Mouse (Mus musculus) midbrain, embryonic 10.5 days (tissue): ENCODE data around the gene Tbr1. TPM values are rescaled to one million over a fixed set of nuclear protein-coding genes. Genes with fewer than 3 reads are reported as not detected.

Source experiments
- DNase-seq: peaks from one replicate; pipeline ENCODE4 v3.0.0-alpha.2; 2017; ENCODE audit warnings: low spot score
- H3K27ac ChIP-seq: fragments of 300-500 bp; sonication (generic); replicated peaks from 2 replicates; pipeline ENCODE4 v1.5.1; 2016; ENCODE audit warnings: mild to moderate bottlenecking
- H3K27me3 ChIP-seq: fragments of 300-500 bp; sonication (generic); 2 replicates; pipeline ENCODE4 v1.6.1; 2016; ENCODE audit warnings: low read depth, mild to moderate bottlenecking; ENCODE audit not compliant: poor library complexity, severe bottlenecking
- H3K36me3 ChIP-seq: fragments of 300-500 bp; sonication (generic); 2 replicates; pipeline ENCODE4 v1.6.1; 2016; ENCODE audit warnings: mild to moderate bottlenecking, moderate library complexity
- H3K4me1 ChIP-seq: fragments of 300-500 bp; sonication (generic); 2 replicates; pipeline ENCODE4 v1.6.1; 2016
- H3K4me3 ChIP-seq: fragments of 300-500 bp; sonication (generic); 2 replicates; pipeline ENCODE4 v1.5.1; 2016; ENCODE audit warnings: mild to moderate bottlenecking, moderate library complexity
- H3K9me3 ChIP-seq: fragments of 300-500 bp; sonication (generic); replicated peaks from 2 replicates; pipeline ENCODE4 v1.6.1; 2016; ENCODE audit warnings: mild to moderate bottlenecking
- WGBS: fragments of 180-500 bp; shearing (Covaris S2); methylation state at CpG from one replicate; pipeline ENCODE4 v1.1.7; 2016; 5-methylcytosine and 5-hydroxymethylcytosine counted together
- polyA plus RNA-seq: library from polyadenylated mRNA; unstranded; fragments of >200 nt; fragmentation: Nextera tagmentation; extraction: Ambion mirVana; gene quantifications from 2 replicates; pipeline ENCODE4 v1.2.1, GENCODE M21; 2016

Gene Tbr1
- polyA plus RNA-seq, 1 experiment from 2014 or later: 0.23 TPM

DNA sequence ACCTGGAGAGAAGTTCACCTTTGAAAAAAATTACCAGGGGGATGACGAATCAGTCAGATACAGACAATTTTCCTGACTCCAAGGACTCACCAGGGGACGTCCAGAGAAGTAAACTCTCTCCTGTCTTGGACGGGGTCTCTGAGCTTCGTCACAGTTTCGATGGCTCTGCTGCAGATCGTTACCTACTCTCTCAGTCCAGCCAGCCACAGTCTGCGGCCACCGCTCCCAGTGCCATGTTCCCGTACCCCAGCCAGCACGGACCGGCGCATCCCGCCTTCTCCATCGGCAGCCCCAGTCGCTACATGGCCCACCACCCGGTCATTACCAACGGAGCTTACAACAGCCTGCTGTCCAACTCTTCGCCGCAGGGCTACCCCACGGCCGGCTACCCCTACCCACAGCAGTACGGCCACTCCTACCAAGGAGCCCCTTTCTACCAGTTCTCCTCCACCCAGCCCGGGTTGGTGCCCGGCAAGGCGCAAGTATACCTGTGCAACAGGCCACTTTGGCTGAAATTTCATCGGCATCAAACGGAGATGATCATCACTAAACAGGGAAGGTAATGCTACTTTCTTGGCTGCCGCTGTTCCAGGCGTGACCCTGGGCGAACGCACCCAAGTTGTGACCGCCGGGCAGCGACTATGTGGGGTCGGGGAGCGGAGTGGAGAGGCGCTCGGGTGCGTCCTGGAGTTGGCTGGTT, 2.3 kb downstream of the Tbr1 start:
- WGBS: under 1% methylated on average over 39 of the region's 39 CpGs
- peak; percentile 65 for DNase-seq
- Histone ChIP-seq H3K4me1 (peaks cover 25% of the 10 kb centered on the region), H3K9me3 (no peaks in the 10 kb centered on the region), H3K36me3 (no peaks in the 10 kb centered on the region), H3K27me3 (peaks cover 95% of the 10 kb centered on the region), H3K27ac (no peak overlapping the region), H3K4me3 (peak overlapping the region; percentile 26; the same call in 1 of the 2 replicates)

DNA sequence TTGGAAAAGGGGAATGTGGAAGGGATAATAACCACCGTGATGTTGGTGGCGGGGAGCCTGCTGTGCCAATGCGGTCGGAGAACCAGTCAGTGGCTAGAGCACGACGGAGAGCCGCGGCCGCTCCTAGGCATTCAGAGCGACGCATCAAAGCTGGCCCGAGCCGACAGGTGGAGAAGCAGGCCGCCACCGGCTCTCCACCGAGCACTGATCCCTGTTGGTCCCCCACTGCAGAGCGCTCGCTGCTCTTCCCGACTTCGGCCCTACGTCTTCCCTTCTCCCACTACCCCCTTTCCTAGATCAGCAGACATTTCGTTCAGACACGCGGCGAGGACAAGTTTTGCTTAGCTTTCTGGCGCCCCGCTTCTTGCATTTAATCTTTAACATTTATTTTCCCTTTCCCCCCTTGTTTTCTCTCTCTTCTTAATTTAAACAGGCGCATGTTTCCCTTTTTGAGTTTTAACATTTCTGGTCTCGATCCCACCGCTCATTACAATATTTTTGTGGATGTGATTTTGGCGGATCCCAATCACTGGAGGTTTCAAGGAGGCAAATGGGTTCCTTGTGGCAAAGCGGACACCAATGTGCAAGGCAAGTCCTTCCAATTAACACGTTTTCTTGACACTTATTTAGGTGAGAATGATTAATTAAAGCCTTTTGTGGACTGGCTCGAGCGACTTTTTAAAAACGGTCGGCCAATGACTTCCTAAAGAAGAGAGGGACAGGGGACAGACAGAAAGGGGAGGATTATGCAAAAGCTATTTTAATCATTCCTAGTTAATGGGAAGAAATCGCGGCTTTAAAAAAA, 3.0 kb downstream of the Tbr1 start:
- H3K9me3 ChIP-seq: no peaks in the 10 kb centered on the region
- WGBS: under 1% methylated on average over 39 of the region's 39 CpGs
- no peak overlapping the region for H3K27ac ChIP-seq
- no peaks in the 10 kb centered on the region for H3K36me3 ChIP-seq
- peak overlapping the region; percentile 26; the same call in 1 of the 2 replicates for H3K4me3 ChIP-seq
- H3K27me3 ChIP-seq: peaks cover 100% of the 10 kb centered on the region
- peaks cover 25% of the 10 kb centered on the region for H3K4me1 ChIP-seq
- no peak for DNase-seq

DNA sequence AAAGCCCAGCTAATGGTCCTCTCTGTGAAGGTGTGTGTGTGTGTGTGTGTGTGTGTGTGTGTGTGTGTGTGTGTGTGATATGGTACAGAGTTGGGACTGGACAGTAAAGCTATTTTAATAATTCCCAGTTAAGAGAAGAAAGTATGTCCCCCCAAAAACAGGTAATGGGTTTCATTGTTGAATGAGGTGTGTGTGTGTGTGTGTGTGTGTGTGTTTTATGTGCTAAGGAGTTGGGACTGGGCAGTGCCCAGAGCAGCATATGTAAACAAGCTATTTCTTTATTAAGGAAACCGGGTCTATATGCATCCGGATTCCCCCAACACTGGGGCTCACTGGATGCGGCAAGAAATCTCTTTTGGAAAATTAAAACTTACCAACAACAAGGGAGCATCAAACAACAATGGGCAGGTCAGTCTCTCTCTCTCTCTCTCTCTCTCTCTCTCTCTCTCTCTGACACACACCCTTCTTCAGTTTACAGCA, 3.7 kb downstream of the Tbr1 start:
- Histone ChIP-seq H3K4me3 (no peak overlapping the region), H3K27ac (no peak overlapping the region), H3K4me1 (peaks cover 27% of the 10 kb centered on the region), H3K36me3 (no peaks in the 10 kb centered on the region), H3K27me3 (peaks cover 100% of the 10 kb centered on the region), H3K9me3 (no peaks in the 10 kb centered on the region)
- WGBS: 4% methylated on average over 3 of the region's 3 CpGs
- DNase-seq: no peak

GRCm38 (mm10) chr2:61807151-61807550, 4.4 kb downstream of the Tbr1 start:
- peak overlapping the region; percentile 20; the same call in 1 of the 2 replicates for H3K4me3 ChIP-seq
- no peak overlapping the region for H3K27ac ChIP-seq
- DNase-seq: peak; percentile 76

GRCm38 (mm10) chr2:61807781-61808180, 5.1 kb downstream of the Tbr1 start:
- Histone ChIP-seq H3K27ac (no peak overlapping the region), H3K27me3 (peaks cover 100% of the 10 kb centered on the region), H3K4me1 (peaks cover 35% of the 10 kb centered on the region), H3K9me3 (no peaks in the 10 kb centered on the region), H3K36me3 (no peaks in the 10 kb centered on the region), H3K4me3 (no peak overlapping the region)
- DNase-seq: no peak
- WGBS: 13% methylated on average over 2 of the region's 2 CpGs

More at GRCm38 (mm10) chr2:61807151-61807550, 4.4 kb downstream of the Tbr1 start:
- Histone ChIP-seq H3K4me1 (peaks cover 35% of the 10 kb centered on the region), H3K9me3 (no peaks in the 10 kb centered on the region), H3K27me3 (peaks cover 100% of the 10 kb centered on the region), H3K36me3 (no peaks in the 10 kb centered on the region)
- WGBS: under 1% methylated on average over 22 of the region's 22 CpGs

- under 1% methylated on average over 6 of the region's 6 CpGs for WGBS
- H3K9me3 ChIP-seq: no peaks in the 10 kb centered on the region
- H3K4me3 ChIP-seq: no peak overlapping the region
- peaks cover 27% of the 10 kb centered on the region for H3K4me1 ChIP-seq
- no peak overlapping the region for H3K27ac ChIP-seq
- peaks cover 100% of the 10 kb centered on the region for H3K27me3 ChIP-seq
- DNase-seq: peak; percentile 47
- H3K36me3 ChIP-seq: no peaks in the 10 kb centered on the region
Measured at GRCm38 (mm10) chr2:61808776-61809175, 6.0 kb downstream of the Tbr1 start.

- Histone ChIP-seq H3K27ac (no peak overlapping the region), H3K4me3 (no peak overlapping the region), H3K36me3 (no peaks in the 10 kb centered on the region), H3K27me3 (peaks cover 100% of the 10 kb centered on the region), H3K4me1 (peaks cover 27% of the 10 kb centered on the region), H3K9me3 (no peaks in the 10 kb centered on the region)
- peak; percentile 15 for DNase-seq
- 6% methylated on average over 1 of the region's 1 CpGs for WGBS
Measured at GRCm38 (mm10) chr2:61809381-61809780, 6.7 kb downstream of the Tbr1 start.

- WGBS: 16% methylated on average over 4 of the region's 4 CpGs
- H3K36me3 ChIP-seq: no peaks in the 10 kb centered on the region
- no peaks in the 10 kb centered on the region for H3K9me3 ChIP-seq
- H3K27me3 ChIP-seq: peaks cover 100% of the 10 kb centered on the region
- H3K4me1 ChIP-seq: peaks cover 30% of the 10 kb centered on the region
- H3K27ac ChIP-seq: no peak overlapping the region
- DNase-seq: no peak
- H3K4me3 ChIP-seq: no peak overlapping the region
Measured at GRCm38 (mm10) chr2:61810751-61811150, 8.0 kb downstream of the Tbr1 start.

DNA sequence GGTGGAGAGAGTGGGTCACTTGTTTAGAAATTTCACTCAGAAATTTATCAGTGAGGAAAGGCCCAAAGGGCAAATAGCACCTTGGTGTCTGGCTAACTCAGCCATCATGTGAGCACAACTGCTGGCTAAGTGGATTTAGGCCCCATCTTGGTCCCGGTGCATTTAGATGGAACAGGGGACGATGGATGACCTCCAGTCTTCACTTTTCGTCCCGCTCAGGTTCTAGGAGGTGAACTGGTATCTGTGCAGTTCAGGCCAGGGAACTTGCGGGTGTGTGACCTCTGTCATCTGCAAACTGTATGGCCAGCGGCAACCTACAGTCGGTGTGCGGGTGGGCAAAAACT, 8.4 kb downstream of the Tbr1 start:
- peak; percentile 75 for DNase-seq
- peak overlapping the region; percentile 59 for H3K4me3 ChIP-seq
- WGBS: 1% methylated on average over 8 of the region's 8 CpGs
- H3K27ac ChIP-seq: no peak overlapping the region
- H3K36me3 ChIP-seq: no peaks in the 10 kb centered on the region
- H3K27me3 ChIP-seq: peaks cover 100% of the 10 kb centered on the region
- peaks cover 33% of the 10 kb centered on the region for H3K4me1 ChIP-seq
- no peaks in the 10 kb centered on the region for H3K9me3 ChIP-seq

DNA sequence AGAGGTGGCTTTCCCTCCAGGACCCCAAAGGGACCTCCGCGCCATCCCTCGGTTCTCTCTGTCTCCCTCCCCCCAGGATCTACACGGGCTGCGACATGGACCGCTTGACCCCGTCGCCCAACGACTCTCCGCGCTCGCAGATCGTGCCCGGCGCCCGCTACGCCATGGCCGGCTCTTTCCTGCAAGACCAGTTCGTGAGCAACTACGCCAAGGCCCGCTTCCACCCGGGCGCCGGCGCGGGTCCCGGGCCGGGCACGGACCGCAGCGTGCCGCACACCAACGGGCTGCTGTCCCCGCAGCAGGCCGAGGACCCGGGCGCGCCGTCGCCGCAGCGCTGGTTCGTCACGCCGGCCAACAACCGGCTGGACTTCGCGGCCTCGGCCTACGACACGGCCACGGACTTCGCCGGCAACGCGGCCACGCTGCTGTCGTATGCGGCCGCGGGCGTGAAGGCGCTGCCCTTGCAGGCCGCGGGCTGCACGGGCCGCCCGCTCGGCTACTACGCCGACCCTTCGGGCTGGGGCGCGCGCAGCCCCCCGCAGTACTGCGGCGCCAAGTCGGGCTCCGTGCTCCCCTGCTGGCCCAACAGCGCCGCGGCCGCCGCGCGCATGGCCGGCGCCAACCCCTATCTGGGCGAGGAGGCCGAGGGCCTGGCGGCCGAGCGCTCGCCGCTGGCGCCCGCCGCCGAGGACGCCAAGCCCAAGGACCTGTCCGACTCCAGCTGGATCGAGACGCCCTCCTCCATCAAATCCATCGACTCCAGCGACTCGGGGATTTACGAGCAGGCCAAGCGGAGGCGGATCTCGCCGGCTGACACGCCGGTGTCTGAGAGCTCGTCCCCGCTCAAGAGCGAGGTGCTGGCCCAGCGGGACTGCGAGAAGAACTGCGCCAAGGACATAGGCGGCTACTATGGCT, 9.0 kb downstream of the Tbr1 start:
- H3K4me1 ChIP-seq: peaks cover 33% of the 10 kb centered on the region
- H3K27me3 ChIP-seq: peaks cover 100% of the 10 kb centered on the region
- H3K27ac ChIP-seq: peak overlapping the region; percentile 74
- peak; percentile 82 for DNase-seq
- peak overlapping the region; percentile 59 for H3K4me3 ChIP-seq
- no peaks in the 10 kb centered on the region for H3K9me3 ChIP-seq
- no peaks in the 10 kb centered on the region for H3K36me3 ChIP-seq
- under 1% methylated on average over 121 of the region's 121 CpGs for WGBS

DNA sequence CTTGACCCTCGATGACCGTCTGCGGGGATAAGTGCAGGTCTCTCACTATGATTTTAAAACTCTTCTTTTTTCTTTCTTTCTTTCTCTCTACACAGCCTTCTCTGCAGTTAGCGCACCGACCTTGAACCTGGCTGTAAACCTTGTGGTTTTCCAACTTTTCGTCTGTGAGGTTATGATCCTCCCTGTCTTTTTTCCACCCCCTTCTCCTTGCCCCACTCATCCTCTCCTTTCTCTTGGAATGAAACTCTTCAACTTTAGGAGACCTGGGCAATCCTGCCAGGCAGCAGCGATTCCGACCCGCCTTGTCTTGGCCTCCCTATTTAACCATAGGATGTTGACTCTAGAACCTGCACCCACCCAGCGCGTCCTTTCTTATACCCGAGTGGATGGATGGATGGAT, 9.8 kb downstream of the Tbr1 start:
- Histone ChIP-seq H3K27me3 (peaks cover 100% of the 10 kb centered on the region), H3K9me3 (no peaks in the 10 kb centered on the region), H3K4me1 (peaks cover 28% of the 10 kb centered on the region), H3K27ac (peak overlapping the region; percentile 74), H3K4me3 (peak overlapping the region; percentile 59), H3K36me3 (no peaks in the 10 kb centered on the region)
- DNase-seq: peak; percentile 56
- 1% methylated on average over 12 of the region's 12 CpGs for WGBS

GRCm38 (mm10) chr2:61813106-61813505, 10.4 kb downstream of the Tbr1 start:
- H3K4me3 ChIP-seq: no peak overlapping the region
- H3K4me1 ChIP-seq: peaks cover 28% of the 10 kb centered on the region
- H3K9me3 ChIP-seq: no peaks in the 10 kb centered on the region
- WGBS: 4% methylated on average over 6 of the region's 6 CpGs
- peaks cover 100% of the 10 kb centered on the region for H3K27me3 ChIP-seq
- peak; percentile 20 for DNase-seq
- no peaks in the 10 kb centered on the region for H3K36me3 ChIP-seq
- no peak overlapping the region for H3K27ac ChIP-seq
